Mouse (Mus musculus): ENCODE data around the gene Maco1.

DNA sequence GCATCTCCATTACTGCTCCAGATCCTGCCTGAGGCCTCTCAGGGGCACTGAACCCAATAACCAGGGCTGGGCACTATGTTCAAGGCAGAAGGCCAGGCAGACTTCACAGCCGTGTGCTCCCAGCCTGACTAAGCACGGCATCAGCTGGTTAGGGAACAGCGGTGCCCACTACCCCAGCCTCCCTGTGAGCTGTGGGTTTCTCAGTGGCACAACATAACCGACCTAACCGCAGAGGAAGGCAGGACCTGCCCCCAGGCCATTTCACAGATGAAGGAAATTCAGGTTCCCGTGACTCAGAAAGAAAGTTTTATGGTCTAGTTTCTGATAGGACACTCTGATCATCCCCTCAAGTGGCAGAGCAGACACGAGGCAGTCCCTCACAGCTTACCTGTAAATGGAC lies 96.2 kb downstream of the Maco1 start:
- TF ChIP-seq CTCF (IDR thresholded peaks at IDR 0.05; ENCODE audit: extremely low read depth, insufficient read length, insufficient replicate concordance, low read depth, low read length) (no peak), POLR2A (IDR thresholded peaks at IDR 0.05; ENCODE audit: low read depth, low read length) (no peak)
